Mouse (Mus musculus): ENCODE measurements around the gene Wnk1.
A peak's percentile ranks its signal among the peaks of the same experiment; 100 is the strongest.
"Not testable (repeated sequence)": the region's sequence is repeated elsewhere in the genome, so short reads cannot be mapped to it uniquely, and the experiment has no call there.

The Wnk1 gene

GRCm38 (mm10) chr6:120038366-120039255 lies at the start of gene Wnk1:
Gene Wnk1 (minus strand): TSS chr6:120038672.
- peak; percentile 96 to 97 for DNase-seq (ENCODE audit: low spot score in 2 of 2)

GRCm38 (mm10) chr6:120087041-120087440 lies 48.6 kb upstream of the Wnk1 start:
- not testable (repeated sequence) for DNase-seq (ENCODE audit: low spot score in 2 of 2)

- no peak for DNase-seq (ENCODE audit: low spot score in 2 of 2)
Measured at GRCm38 (mm10) chr6:120085832-120086231, 47.4 kb upstream of the Wnk1 start.

GRCm38 (mm10) chr6:120084983-120085382 lies 46.5 kb upstream of the Wnk1 start:
- no peak for DNase-seq (ENCODE audit: low spot score in 2 of 2)

- no peak for DNase-seq (ENCODE audit: low spot score in 2 of 2)
Measured at GRCm38 (mm10) chr6:120083442-120083841, 45.0 kb upstream of the Wnk1 start.

- DNase-seq (ENCODE audit: low spot score in 2 of 2): no peak
Measured at GRCm38 (mm10) chr6:120082951-120083411, 44.5 kb upstream of the Wnk1 start.

- no peak for DNase-seq (ENCODE audit: low spot score in 2 of 2)
Measured at GRCm38 (mm10) chr6:120082251-120082950, 43.9 kb upstream of the Wnk1 start.

GRCm38 (mm10) chr6:120081516-120081915 lies 43.0 kb upstream of the Wnk1 start:
- DNase-seq (ENCODE audit: low spot score in 2 of 2): no peak

- DNase-seq (ENCODE audit: low spot score in 2 of 2): no peak
Measured at GRCm38 (mm10) chr6:120079547-120079946, 41.1 kb upstream of the Wnk1 start.

GRCm38 (mm10) chr6:120076619-120077450 lies 38.4 kb upstream of the Wnk1 start:
- no peak for DNase-seq (ENCODE audit: low spot score in 2 of 2)

- no peak for DNase-seq (ENCODE audit: low spot score in 2 of 2)
Measured at GRCm38 (mm10) chr6:120072630-120073029, 34.2 kb upstream of the Wnk1 start.

- DNase-seq (ENCODE audit: low spot score in 2 of 2): no peak
Measured at GRCm38 (mm10) chr6:120069546-120069945, 31.1 kb upstream of the Wnk1 start.

- no peak for DNase-seq (ENCODE audit: low spot score in 2 of 2)
Measured at GRCm38 (mm10) chr6:120065552-120066177, 27.2 kb upstream of the Wnk1 start.

GRCm38 (mm10) chr6:120064627-120065026 lies 26.2 kb upstream of the Wnk1 start:
- no peak for DNase-seq (ENCODE audit: low spot score in 2 of 2)

GRCm38 (mm10) chr6:120062934-120063333 lies 24.5 kb upstream of the Wnk1 start:
- DNase-seq (ENCODE audit: low spot score in 2 of 2): no peak

GRCm38 (mm10) chr6:120055666-120056540 lies 17.4 kb upstream of the Wnk1 start:
- DNase-seq (ENCODE audit: low spot score in 2 of 2): no peak

- DNase-seq (ENCODE audit: low spot score in 2 of 2): no peak
Measured at GRCm38 (mm10) chr6:120054412-120054811, 15.9 kb upstream of the Wnk1 start.

GRCm38 (mm10) chr6:120047705-120048292 lies 9.3 kb upstream of the Wnk1 start:
- no peak for DNase-seq (ENCODE audit: low spot score in 2 of 2)

GRCm38 (mm10) chr6:120045406-120045805 lies 6.9 kb upstream of the Wnk1 start:
- no peak for DNase-seq (ENCODE audit: low spot score in 2 of 2)

- no peak for DNase-seq (ENCODE audit: low spot score in 2 of 2)
Measured at GRCm38 (mm10) chr6:120042632-120043220, 4.3 kb upstream of the Wnk1 start.
